Mouse (Mus musculus): ENCODE results near the gene Dnah6.

DNA sequence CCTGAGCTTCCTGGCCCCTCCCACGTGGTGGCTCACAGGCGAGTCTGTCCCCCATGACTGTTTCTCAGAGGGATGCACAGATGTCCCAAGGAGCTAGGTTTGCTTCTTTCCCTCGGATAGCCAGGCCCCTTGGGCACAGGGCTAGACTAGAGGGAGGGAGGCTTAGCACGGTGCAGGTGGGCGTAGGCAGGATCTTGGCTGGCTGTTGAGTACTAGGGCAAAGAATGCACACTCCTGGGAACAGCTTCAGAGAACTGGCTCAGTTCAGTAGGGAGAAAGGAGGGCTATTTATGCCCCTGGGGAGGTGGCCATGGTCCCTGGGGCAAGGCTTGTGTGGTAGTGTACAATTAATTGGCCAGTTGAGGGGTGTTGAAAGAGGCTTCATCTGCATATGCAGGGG is 88.7 kb downstream of the Dnah6 start:
- TF ChIP-seq CTCF (IDR thresholded peaks at IDR 0.05; ENCODE audit: insufficient read depth, low read depth, low read length) (no peak), POLR2A (IDR thresholded peaks at IDR 0.05; ENCODE audit: insufficient read depth, low read depth, low read length) (no peak)

Measured in olfactory bulb, adult 2 months (tissue).